Mouse (Mus musculus): ENCODE data around the gene Srpk2. TPM values are rescaled to one million over a fixed set of nuclear protein-coding genes. Genes with fewer than 3 reads are reported as not detected.
A peak's percentile ranks its signal among the peaks of the same experiment; 100 is the strongest.

Srpk2 gene
- total and polyA plus RNA-seq, 3 experiments: 11.2 to 41.7 (median 16.9) TPM

- H3K9ac ChIP-seq (ENCODE audit: control insufficient read depth, low read depth, low read length, poor library complexity, severe bottlenecking): no peak overlapping the region
- no peaks in the 10 kb centered on the region for H3K79me2 ChIP-seq (ENCODE audit: control insufficient read depth, insufficient read depth, low read length, poor library complexity)
- H3K4me3 ChIP-seq (ENCODE audit: control insufficient read depth in 1 of 2, insufficient read depth in 1 of 2, low read depth in 2 of 2, low read length in 2 of 2): no peak overlapping the region
- no peaks in the 10 kb centered on the region for H3K27me3 ChIP-seq (ENCODE audit: control insufficient read depth in 1 of 2, insufficient read depth in 2 of 2, low read length in 2 of 2)
- H3K9me3 ChIP-seq (replicated peaks; ENCODE audit: insufficient read depth, low read length): no peaks in the 10 kb centered on the region
- H3K36me3 ChIP-seq (ENCODE audit: control insufficient read depth in 1 of 2, insufficient read depth in 2 of 2, low read length in 2 of 2): peaks cover 0 to 13% of the 10 kb centered on the region in 2 experiments; a peak in 2 of 4 replicates
- H3K27ac ChIP-seq (ENCODE audit: control insufficient read depth, low read depth, low read length): peak overlapping the region; percentile 26
- peak; percentile 95 for DNase-seq (ENCODE audit: low read depth, low spot score)
- peaks cover 0 to 17% of the 10 kb centered on the region in 2 experiments; a peak in 1 of 4 replicates for H3K4me1 ChIP-seq (ENCODE audit: control insufficient read depth in 1 of 2, insufficient read depth in 2 of 2, low read length in 2 of 2)
- TF ChIP-seq GATA1 (IDR thresholded peaks at IDR 0.05; ENCODE audit: low read depth, low read length) (peak; percentile 91), E2F4 (IDR thresholded peaks at IDR 0.05; ENCODE audit: borderline replicate concordance, low read depth, low read length) (no peak), GABPA (IDR thresholded peaks at IDR 0.05; ENCODE audit: low read depth, low read length) (no peak), ELF1 (IDR thresholded peaks at IDR 0.05; ENCODE audit: low read depth, low read length) (no peak), MAFK (IDR thresholded peaks at IDR 0.05; ENCODE audit: borderline replicate concordance, low read depth, low read length) (no peak), USF1 (IDR thresholded peaks at IDR 0.05; ENCODE audit: low read depth, low read length) (no peak), ETS1 (IDR thresholded peaks at IDR 0.05; ENCODE audit: low read depth, low read length) (peak; percentile 83), NRF1 (IDR thresholded peaks at IDR 0.05; ENCODE audit: insufficient read depth, low read depth, low read length, poor library complexity, severe bottlenecking) (no peak), JUND (IDR thresholded peaks at IDR 0.05; ENCODE audit: low read depth, low read length) (no peak), POLR2A (IDR thresholded peaks at IDR 0.05; ENCODE audit: control insufficient read depth in 1 of 2, insufficient read depth in 1 of 2, low read depth in 1 of 2, low read length in 2 of 2, poor library complexity in 1 of 2) (no peak), MYC (IDR thresholded peaks at IDR 0.05; ENCODE audit: low read depth, low read length) (no peak), HCFC1 (IDR thresholded peaks at IDR 0.05; ENCODE audit: low read depth, low read length) (no peak), UBTF (IDR thresholded peaks at IDR 0.05; ENCODE audit: borderline replicate concordance, insufficient read depth, low read depth, low read length) (no peak), POLR2AphosphoS2 (IDR thresholded peaks at IDR 0.05; ENCODE audit: low read length) (no peak), CHD1 (IDR thresholded peaks at IDR 0.05; ENCODE audit: low read depth, low read length) (no peak), ZC3H11A (IDR thresholded peaks at IDR 0.05; ENCODE audit: low read depth, low read length) (no peak), ZNF384 (IDR thresholded peaks at IDR 0.05; ENCODE audit: low read depth, low read length) (0 out of 2 replicates have a peak, but pooled peaks have one; percentile 7), ZKSCAN1 (IDR thresholded peaks at IDR 0.05; ENCODE audit: low read depth, low read length) (no peak), RCOR1 (IDR thresholded peaks at IDR 0.05; ENCODE audit: low read depth, low read length) (peak; percentile 92), MAZ (IDR thresholded peaks at IDR 0.05; ENCODE audit: low read depth, low read length) (no peak), KAT2A (conservative IDR thresholded peaks at IDR 0.05; ENCODE audit: low read depth, low read length) (no peak), TBP (IDR thresholded peaks at IDR 0.05; ENCODE audit: low read depth, low read length) (peak; percentile 93), SIN3A (IDR thresholded peaks at IDR 0.05; ENCODE audit: low read length) (peak; percentile 50; the same call in 1 of the 2 replicates), TCF12 (IDR thresholded peaks at IDR 0.05; ENCODE audit: low read depth, low read length) (peak; percentile 43; the same call in 1 of the 2 replicates), MYB (IDR thresholded peaks at IDR 0.05; ENCODE audit: low read depth, low read length) (no peak), NELFE (IDR thresholded peaks at IDR 0.05; ENCODE audit: low read depth, low read length) (no peak), USF2 (IDR thresholded peaks at IDR 0.05; ENCODE audit: borderline replicate concordance in 1 of 2, insufficient read depth in 1 of 2, low read depth in 1 of 2, low read length in 2 of 2) (no peak), MEF2A (IDR thresholded peaks at IDR 0.05; ENCODE audit: extremely low read depth, insufficient replicate concordance, low read depth, low read length, poor library complexity, severe bottlenecking) (no peak), POLR2AphosphoS5 (IDR thresholded peaks at IDR 0.05; ENCODE audit: borderline replicate concordance, low read depth, low read length) (no peak), EP300 (IDR thresholded peaks at IDR 0.05; ENCODE audit: low read depth in 1 of 2, low read length in 2 of 2) (peak; percentile 77 to 79), RAD21 (IDR thresholded peaks at IDR 0.05; ENCODE audit: low read depth, low read length) (no peak), CHD2 (IDR thresholded peaks at IDR 0.05; ENCODE audit: low read length) (no peak), MXI1 (IDR thresholded peaks at IDR 0.05; ENCODE audit: low read depth, low read length) (no peak), CTCF (IDR thresholded peaks at IDR 0.05 in 2 of 3, conservative IDR thresholded peaks at IDR 0.05 in 1 of 3; ENCODE audit: control insufficient read depth in 1 of 3, insufficient read depth in 1 of 3, low read depth in 2 of 3, low read length in 3 of 3, poor library complexity in 1 of 3, severe bottlenecking in 1 of 3) (no peak), MAX (IDR thresholded peaks at IDR 0.05; ENCODE audit: low read length) (no peak), SMC3 (IDR thresholded peaks at IDR 0.05; ENCODE audit: low read depth, low read length) (no peak), BHLHE40 (IDR thresholded peaks at IDR 0.05; ENCODE audit: borderline replicate concordance, low read depth, low read length) (no peak), ZMIZ1 (IDR thresholded peaks at IDR 0.05; ENCODE audit: low read depth, low read length) (no peak)
Observed at GRCm38 (mm10) chr5:23637337-23637736, 47.1 kb downstream of the Srpk2 start.
